In the genomic region with DNA sequence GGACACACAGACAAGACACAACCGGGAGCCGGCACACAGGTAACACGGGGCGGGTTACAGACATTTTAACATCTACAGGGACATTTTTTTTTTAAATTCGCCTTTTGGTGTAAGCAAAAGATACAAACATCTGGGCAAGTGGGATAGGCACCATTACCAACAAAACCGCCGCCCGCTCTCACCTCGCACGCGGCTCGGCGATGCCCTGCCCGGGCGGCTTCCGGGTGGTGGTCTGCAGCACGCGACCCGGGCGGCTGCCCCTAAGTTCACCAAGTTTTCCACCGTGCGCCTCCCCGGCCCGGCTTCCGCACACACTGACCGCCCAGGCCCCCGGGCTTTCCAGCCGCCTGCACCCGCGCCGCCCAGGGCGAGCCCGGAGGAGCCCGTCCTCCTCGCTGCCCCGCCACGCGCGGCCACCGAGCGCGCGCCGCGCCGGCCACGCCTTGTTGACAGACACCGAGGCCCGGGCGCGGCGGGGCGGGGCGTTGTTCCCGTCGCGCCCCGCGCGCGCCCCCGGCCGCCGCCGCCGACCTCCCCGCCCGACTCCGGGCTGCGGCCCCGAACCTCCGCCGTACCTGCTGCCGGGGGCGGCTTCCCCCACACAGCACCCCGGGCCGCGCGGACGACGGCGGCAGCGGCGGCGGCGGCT, we compare ENCODE assay signal across 8 mouse cellular contexts. TPM values are rescaled to one million over a fixed set of nuclear protein-coding genes. Genes with fewer than 3 reads are reported as not detected.
A peak's percentile ranks its signal among the peaks of the same experiment; 100 is the strongest.
DNase-seq lines count a peak whose midpoint lies in the region; ATAC-seq and TF ChIP-seq lines count a peak whose summit lies in the region.

No protein-coding gene starts in this region.

- peak; percentile 89 for DNase-seq in A20 (ENCODE audit: low read depth, low spot score)
- peak; percentile 92 for DNase-seq in embryonic facial prominence, embryonic 14.5 days (ENCODE audit: low spot score)
- DNase-seq in heart, adult 9 months (ENCODE audit: low spot score in 2 of 2), result peak; percentile 88 to 89
- DNase-seq in naive thymus-derived CD4-positive, alpha-beta T cell, adult 2 months (ENCODE audit: low read depth), result peak; percentile 83
- peak; percentile 79 for DNase-seq in splenic B cell, adult 2 months (ENCODE audit: low read depth, low spot score)

- peak; percentile 84 for ATAC-seq in embryonic facial prominence, embryonic 14.5 days (ENCODE audit: low read depth)
- ATAC-seq in kidney, embryonic 14.5 days (ENCODE audit: low FRiP score, low TSS enrichment), result peak; percentile 87
- ATAC-seq in liver, embryonic 12.5 days, result peak; percentile 86

- no peaks in the 10 kb centered on the region for H3K9me3 ChIP-seq in embryonic facial prominence, embryonic 14.5 days (ENCODE audit: control insufficient read depth, low read length)
- no peaks in the 10 kb centered on the region for H3K9me3 ChIP-seq in kidney, embryonic 14.5 days (ENCODE audit: control insufficient read depth, low read length)
- no peaks in the 10 kb centered on the region for H3K9me3 ChIP-seq in liver, embryonic 12.5 days (replicated peaks)

- H3K27ac ChIP-seq in bone marrow, adult 2 months (ENCODE audit: control insufficient read depth, insufficient read depth, low read depth, low read length, poor library complexity), result peak overlapping the region; percentile 100
- peak overlapping the region; percentile 99 for H3K27ac ChIP-seq in embryonic facial prominence, embryonic 14.5 days (replicated peaks; ENCODE audit: low read depth, low read length)
- peak overlapping the region; percentile 98 for H3K27ac ChIP-seq in kidney, embryonic 14.5 days (ENCODE audit: low read depth, low read length)
- peak overlapping the region; percentile 100 for H3K27ac ChIP-seq in liver, embryonic 12.5 days

- H3K4me3 ChIP-seq in bone marrow, adult 2 months (replicated peaks; ENCODE audit: control insufficient read depth, low read depth, low read length), result peak overlapping the region; percentile 96
- peak overlapping the region; percentile 93 for H3K4me3 ChIP-seq in embryonic facial prominence, embryonic 14.5 days (ENCODE audit: low read depth, low read length)
- H3K4me3 ChIP-seq in kidney, embryonic 14.5 days (ENCODE audit: low read length), result peak overlapping the region; percentile 72
- H3K4me3 ChIP-seq in liver, embryonic 12.5 days, result peak overlapping the region; percentile 90

- no peaks in the 10 kb centered on the region; the same call in 1 of the 2 replicates for H3K4me1 ChIP-seq in bone marrow, adult 2 months (ENCODE audit: control insufficient read depth, insufficient read depth, low read length)
- H3K4me1 ChIP-seq in embryonic facial prominence, embryonic 14.5 days (ENCODE audit: control insufficient read depth, insufficient read depth, low read length), result peaks cover 6% of the 10 kb centered on the region
- no peaks in the 10 kb centered on the region for H3K4me1 ChIP-seq in kidney, embryonic 14.5 days (ENCODE audit: control insufficient read depth, insufficient read depth, low read length)
- H3K4me1 ChIP-seq in liver, embryonic 12.5 days, result peaks cover 39% of the 10 kb centered on the region

- TF ChIP-seq POLR2A in bone marrow, adult 2 months (IDR thresholded peaks at IDR 0.05; ENCODE audit: borderline replicate concordance, control insufficient read depth, low read depth, low read length), result peak; percentile 75; the same call in 1 of the 2 replicates

- H3K9ac ChIP-seq in embryonic facial prominence, embryonic 14.5 days (ENCODE audit: low read depth, low read length), result peak overlapping the region; percentile 100
- H3K9ac ChIP-seq in kidney, embryonic 14.5 days (ENCODE audit: low read depth, low read length), result peak overlapping the region; percentile 95
- peak overlapping the region; percentile 99 for H3K9ac ChIP-seq in liver, embryonic 12.5 days

- H3K4me2 ChIP-seq in embryonic facial prominence, embryonic 14.5 days (ENCODE audit: low read depth, low read length), result peak overlapping the region; percentile 77
- H3K4me2 ChIP-seq in kidney, embryonic 14.5 days (replicated peaks; ENCODE audit: low read depth, low read length), result peak overlapping the region; percentile 57
- H3K4me2 ChIP-seq in liver, embryonic 12.5 days, result peak overlapping the region; percentile 76

- no peak for TF ChIP-seq CTCF in bone marrow, adult 2 months (IDR thresholded peaks at IDR 0.05; ENCODE audit: control insufficient read depth, insufficient read depth, low read length)

- H3K27me3 ChIP-seq in embryonic facial prominence, embryonic 14.5 days (replicated peaks; ENCODE audit: control insufficient read depth, insufficient read depth, low read length), result no peaks in the 10 kb centered on the region
- no peaks in the 10 kb centered on the region for H3K27me3 ChIP-seq in kidney, embryonic 14.5 days (ENCODE audit: control insufficient read depth, insufficient read depth, low read length)
- no peaks in the 10 kb centered on the region for H3K27me3 ChIP-seq in liver, embryonic 12.5 days (replicated peaks)
- H3K27me3 ChIP-seq in splenic B cell, adult 2 months (ENCODE audit: control insufficient read depth, insufficient read depth, low read length, poor library complexity, severe bottlenecking), result no peaks in the 10 kb centered on the region

- peaks cover 13% of the 10 kb centered on the region; the same call in 1 of the 2 replicates for H3K36me3 ChIP-seq in embryonic facial prominence, embryonic 14.5 days (ENCODE audit: control insufficient read depth, insufficient read depth, low read length)
- peaks cover 10% of the 10 kb centered on the region; the same call in 1 of the 2 replicates for H3K36me3 ChIP-seq in kidney, embryonic 14.5 days (ENCODE audit: control insufficient read depth, insufficient read depth, low read length)
- peaks cover 30% of the 10 kb centered on the region for H3K36me3 ChIP-seq in liver, embryonic 12.5 days
- H3K36me3 ChIP-seq in splenic B cell, adult 2 months (ENCODE audit: control insufficient read depth, insufficient read depth, low read length, poor library complexity, severe bottlenecking), result no peaks in the 10 kb centered on the region

- under 1% methylated on average over 86 of the region's 86 CpGs for WGBS in bone marrow, adult 2 months
- WGBS in embryonic facial prominence, embryonic 14.5 days, result under 1% methylated on average over 37 of the region's 86 CpGs
- under 1% methylated on average over 73 of the region's 86 CpGs for WGBS in kidney, embryonic 14.5 days
- 1% methylated on average over 73 of the region's 86 CpGs for WGBS in liver, embryonic 12.5 days (ENCODE audit: insufficient replicate concordance)

RNA-seq across cellular contexts. Expression of a gene that starts 0.7 kb away (rescaled TPM):
- 26.6 and 36.3 TPM in 2 replicates for polyA plus RNA-seq in bone marrow, adult 2 months (2011; ENCODE audit: insufficient read depth, insufficient read length, low replicate concordance, missing spikeins)
- polyA plus RNA-seq in embryonic facial prominence, embryonic 14.5 days (2014; fragmentation: Nextera tagmentation; extraction: Ambion mirVana), result 34.1 and 35.0 TPM in 2 replicates
- polyA plus RNA-seq in kidney, embryonic 14.5 days (2014; fragmentation: Nextera tagmentation; extraction: Ambion mirVana), result 24.0 and 35.6 TPM in 2 replicates
- polyA plus RNA-seq in liver, embryonic 12.5 days (2016; fragmentation: Nextera tagmentation; extraction: Ambion mirVana), result 14.7 and 16.4 TPM in 2 replicates

RNA-seq across cellular contexts. Expression of a gene that starts 28.7 kb away (rescaled TPM):
- 4.9 and 15.5 TPM in 2 replicates for polyA plus RNA-seq in bone marrow, adult 2 months (2011; ENCODE audit: insufficient read depth, insufficient read length, low replicate concordance, missing spikeins)
- 34.3 and 34.9 TPM in 2 replicates for polyA plus RNA-seq in embryonic facial prominence, embryonic 14.5 days (2014; fragmentation: Nextera tagmentation; extraction: Ambion mirVana)
- polyA plus RNA-seq in kidney, embryonic 14.5 days (2014; fragmentation: Nextera tagmentation; extraction: Ambion mirVana), result 26.5 and 38.3 TPM in 2 replicates
- polyA plus RNA-seq in liver, embryonic 12.5 days (2016; fragmentation: Nextera tagmentation; extraction: Ambion mirVana), result 23.2 and 23.9 TPM in 2 replicates

RNA-seq across cellular contexts. Expression of a gene that starts 51.9 kb away (rescaled TPM):
- polyA plus RNA-seq in bone marrow, adult 2 months (2011; ENCODE audit: insufficient read depth, insufficient read length, low replicate concordance, missing spikeins), result not detected in 2 replicates
- 0.06 TPM in 1 of 2 replicates, not detected in the other for polyA plus RNA-seq in embryonic facial prominence, embryonic 14.5 days (2014; fragmentation: Nextera tagmentation; extraction: Ambion mirVana)
- polyA plus RNA-seq in kidney, embryonic 14.5 days (2014; fragmentation: Nextera tagmentation; extraction: Ambion mirVana), result not detected in 2 replicates
- polyA plus RNA-seq in liver, embryonic 12.5 days (2016; fragmentation: Nextera tagmentation; extraction: Ambion mirVana), result 0.10 and 0.12 TPM in 2 replicates

Comparison
In these comparisons a context has a peak if more than half of its experiments do, and no peak if none do; other contexts are left out.
1. Peak in every context shown above with its lines: DNase-seq, ATAC-seq, H3K4me3 ChIP-seq and H3K27ac ChIP-seq.